Comparison of ENCODE assay signal across 24 mouse cellular contexts in the genomic region with DNA sequence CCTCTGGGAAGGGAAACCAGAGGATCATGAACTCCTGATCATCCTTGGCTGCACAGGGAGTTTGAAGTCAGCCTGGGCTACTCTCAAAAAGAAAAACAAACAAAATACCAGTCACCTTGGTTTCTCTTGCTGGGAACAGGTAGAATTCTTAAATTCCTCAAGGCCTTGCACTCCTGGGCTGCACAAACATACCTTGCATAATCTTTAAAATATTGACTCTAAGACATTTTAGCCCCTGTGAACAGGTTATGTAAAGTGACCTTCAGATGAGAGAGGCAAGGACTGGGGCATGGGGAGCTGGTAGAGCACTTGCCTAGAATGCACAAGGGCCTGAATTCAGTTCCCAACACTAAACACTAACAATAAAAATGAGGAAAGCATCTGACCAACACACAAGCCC. TPM values are rescaled to one million over a fixed set of nuclear protein-coding genes. Genes with fewer than 3 reads are reported as not detected.
DNase-seq lines count a peak whose midpoint lies in the region; ATAC-seq and TF ChIP-seq lines count a peak whose summit lies in the region.
"Had no signal": no experiment of that assay in that cellular context is flagged by ENCODE, and none has a peak within 500 bp of the region (broad histone marks: within the 10 kb centered on the region; RNA-seq: fewer than 3 reads in every experiment).

No protein-coding gene starts in this region.

- no peak overlapping the region for H3K9ac ChIP-seq in lung, embryonic 14.5 days
- H3K9ac ChIP-seq in lung, embryonic 16.5 days (ENCODE audit: low read length): no peak overlapping the region
- H3K9ac ChIP-seq: embryonic facial prominence, embryonic 13.5 days; embryonic facial prominence, embryonic 15.5 days; forebrain, embryonic 12.5 days had no signal

- no peak overlapping the region for H3K4me3 ChIP-seq in lung, embryonic 14.5 days (ENCODE audit: low read depth, low read length)
- H3K4me3 ChIP-seq in lung, adult 2 months (replicated peaks; ENCODE audit: extremely low read depth, low read depth, low read length): no peak overlapping the region
- no peak overlapping the region for H3K4me3 ChIP-seq in lung, embryonic 16.5 days (ENCODE audit: low read length)
- H3K4me3 ChIP-seq: embryonic facial prominence, embryonic 13.5 days; embryonic facial prominence, embryonic 15.5 days; erythroblast, embryonic 14.5 days; forebrain, embryonic 10.5 days; forebrain, embryonic 12.5 days had no signal

- TF ChIP-seq CTCF in lung, embryonic 14.5 days (IDR thresholded peaks at IDR 0.05; ENCODE audit: low read depth): no peak
- no peak for TF ChIP-seq CTCF in lung, adult 2 months (IDR thresholded peaks at IDR 0.05; ENCODE audit: insufficient read depth, low read length)

- DNase-seq in lung, embryonic 14.5 days: no peak
- no peak for DNase-seq in lung, adult 2 months
- no peak for DNase-seq in lung, postnatal 10 days
- DNase-seq in lung, postnatal 25 days (ENCODE audit: low spot score): peak; percentile 44
- no peak for DNase-seq in lung, postnatal 14 days
- DNase-seq in lung, postnatal 36 days: peak; percentile 30
- no peak for DNase-seq in urinary bladder, adult 18-20 months (ENCODE audit: low spot score in 2 of 2)
- DNase-seq: adrenal gland, adult 2 months; adrenal gland, postnatal 10 days; adrenal gland, postnatal 25 days; cerebellum, adult 11 months; cerebellum, adult 18-20 months; cerebellum, adult 8-10 months; cerebellum, adult 9-11 months; cerebellum, postnatal 14 days; cerebellum, postnatal 36 days; embryo, embryonic 11 days had no signal

- ATAC-seq in lung, embryonic 14.5 days (ENCODE audit: insufficient read depth): no peak
- peak; percentile 77 for ATAC-seq in lung, embryonic 16.5 days (ENCODE audit: low read depth)
- ATAC-seq: forebrain, embryonic 14.5 days had no signal

- H3K27ac ChIP-seq in lung, embryonic 14.5 days (ENCODE audit: low read depth): 0 out of 2 replicates have a peak overlapping the region, but pooled peaks have one; percentile 60
- peak overlapping the region; percentile 82 for H3K27ac ChIP-seq in lung, embryonic 16.5 days (ENCODE audit: low read length)
- H3K27ac ChIP-seq: embryonic facial prominence, embryonic 13.5 days; embryonic facial prominence, embryonic 15.5 days; forebrain, embryonic 10.5 days; forebrain, embryonic 12.5 days had no signal

- no peak overlapping the region for H3K4me2 ChIP-seq in lung, embryonic 14.5 days
- H3K4me2 ChIP-seq in lung, embryonic 16.5 days (ENCODE audit: low read depth, low read length): no peak overlapping the region
- H3K4me2 ChIP-seq: embryonic facial prominence, embryonic 13.5 days; embryonic facial prominence, embryonic 15.5 days; forebrain, embryonic 12.5 days had no signal

- H3K9me3 ChIP-seq in lung, embryonic 14.5 days (ENCODE audit: low read depth, low read length): no peaks in the 10 kb centered on the region
- no peaks in the 10 kb centered on the region for H3K9me3 ChIP-seq in lung, embryonic 16.5 days (ENCODE audit: control insufficient read depth, low read length)
- H3K9me3 ChIP-seq: embryonic facial prominence, embryonic 13.5 days; embryonic facial prominence, embryonic 15.5 days; forebrain, embryonic 10.5 days; forebrain, embryonic 12.5 days had no signal

- H3K27me3 ChIP-seq in lung, embryonic 14.5 days (ENCODE audit: insufficient read depth, low read length): no peaks in the 10 kb centered on the region
- no peaks in the 10 kb centered on the region for H3K27me3 ChIP-seq in lung, embryonic 16.5 days (ENCODE audit: control insufficient read depth, insufficient read depth, low read depth, low read length)
- H3K27me3 ChIP-seq: embryonic facial prominence, embryonic 13.5 days; embryonic facial prominence, embryonic 15.5 days; forebrain, embryonic 12.5 days had no signal

- no peaks in the 10 kb centered on the region for H3K4me1 ChIP-seq in lung, embryonic 14.5 days (ENCODE audit: insufficient read depth)
- peaks cover 8% of the 10 kb centered on the region; the same call in 1 of the 2 replicates for H3K4me1 ChIP-seq in lung, adult 2 months (ENCODE audit: control insufficient read depth, insufficient read depth, low read length)
- peaks cover under 1% of the 10 kb centered on the region; the same call in 1 of the 2 replicates for H3K4me1 ChIP-seq in lung, embryonic 16.5 days (replicated peaks; ENCODE audit: control insufficient read depth, insufficient read depth, low read length)

- H3K36me3 ChIP-seq in lung, embryonic 14.5 days (ENCODE audit: insufficient read depth): peaks cover 88% of the 10 kb centered on the region
- peaks cover 29% of the 10 kb centered on the region for H3K36me3 ChIP-seq in lung, embryonic 16.5 days (ENCODE audit: control insufficient read depth, insufficient read depth, low read length)

- no peak for TF ChIP-seq POLR2A in lung, adult 2 months (IDR thresholded peaks at IDR 0.05; ENCODE audit: borderline replicate concordance, extremely low read depth, low read depth, low read length)

RNA-seq across cellular contexts. Expression of a gene that starts 6.5 kb away (rescaled TPM):
- polyA plus RNA-seq in lung, embryonic 14.5 days (2014; fragmentation: Nextera tagmentation; extraction: Ambion mirVana): 32.6 and 33.0 TPM in 2 replicates
- 60.6 and 69.2 TPM in 2 replicates for polyA plus RNA-seq in lung, adult 2 months (2012; rRNA removed)
- 33.6 and 35.7 TPM in 2 replicates for polyA plus RNA-seq in lung, embryonic 16.5 days (2015; fragmentation: Nextera tagmentation; extraction: Ambion mirVana)

RNA-seq across cellular contexts. Expression of a gene that starts 18.3 kb away (rescaled TPM):
- 1.5 and 1.9 TPM in 2 replicates for polyA plus RNA-seq in lung, embryonic 14.5 days (2014; fragmentation: Nextera tagmentation; extraction: Ambion mirVana)
- polyA plus RNA-seq in lung, adult 2 months (2012; rRNA removed): 8.2 and 10.7 TPM in 2 replicates
- polyA plus RNA-seq in lung, embryonic 16.5 days (2015; fragmentation: Nextera tagmentation; extraction: Ambion mirVana): 2.9 and 3.3 TPM in 2 replicates

RNA-seq across cellular contexts. Expression of a gene that starts 18.6 kb away (rescaled TPM):
- 5.3 and 6.6 TPM in 2 replicates for polyA plus RNA-seq in lung, embryonic 14.5 days (2014; fragmentation: Nextera tagmentation; extraction: Ambion mirVana)
- polyA plus RNA-seq in lung, adult 2 months (2012; rRNA removed): 17.6 and 19.8 TPM in 2 replicates
- 9.2 and 11.4 TPM in 2 replicates for polyA plus RNA-seq in lung, embryonic 16.5 days (2015; fragmentation: Nextera tagmentation; extraction: Ambion mirVana)

RNA-seq across cellular contexts. Expression of a gene that starts 18.6 kb away (rescaled TPM):
- polyA plus RNA-seq in lung, embryonic 14.5 days (2014; fragmentation: Nextera tagmentation; extraction: Ambion mirVana): 64.1 and 68.7 TPM in 2 replicates
- polyA plus RNA-seq in lung, adult 2 months (2012; rRNA removed): 27.0 and 28.2 TPM in 2 replicates
- polyA plus RNA-seq in lung, embryonic 16.5 days (2015; fragmentation: Nextera tagmentation; extraction: Ambion mirVana): 42.1 and 48.9 TPM in 2 replicates

RNA-seq across cellular contexts. Expression of a gene that starts 45.1 kb away (rescaled TPM):
- 19.6 and 20.9 TPM in 2 replicates for polyA plus RNA-seq in lung, embryonic 14.5 days (2014; fragmentation: Nextera tagmentation; extraction: Ambion mirVana)
- polyA plus RNA-seq in lung, adult 2 months (2012; rRNA removed): 72.8 and 78.3 TPM in 2 replicates
- 30.5 and 34.3 TPM in 2 replicates for polyA plus RNA-seq in lung, embryonic 16.5 days (2015; fragmentation: Nextera tagmentation; extraction: Ambion mirVana)

Comparison
In these comparisons a context has a peak if more than half of its experiments do, and no peak if none do; other contexts are left out.
1. DNase-seq: peak in lung, postnatal 25 days (single experiment) and lung, postnatal 36 days (single experiment); none in lung, embryonic 14.5 days (single experiment), lung, adult 2 months (single experiment), lung, postnatal 10 days (single experiment), lung, postnatal 14 days (single experiment) and urinary bladder, adult 18-20 months (0 of 2).